Mouse (Mus musculus) intestine, postnatal 0 days (tissue): Measurements from ENCODE around the gene Vmn1r81. TPM values are rescaled to one million over a fixed set of nuclear protein-coding genes. Genes with fewer than 3 reads are reported as not detected.

Experiments used
- ATAC-seq: fragments of 200-750 bp; cut with Nextera tagmentation; 2 replicates; pipeline ENCODE4 v1.8.0; 2017; ENCODE audit warnings: mild to moderate bottlenecking, moderate TSS enrichment, moderate library complexity
- H3K27ac ChIP-seq: fragments of 300-500 bp; sonication (generic); 2 replicates; pipeline ENCODE4 v1.5.1; 2014; ENCODE audit warnings: mild to moderate bottlenecking, low read depth, low read length, moderate library complexity
- H3K27me3 ChIP-seq: fragments of 300-500 bp; sonication (generic); replicated peaks from 2 replicates; pipeline ENCODE4 v1.6.1; 2014; ENCODE audit warnings: low read length, mixed read lengths; ENCODE audit not compliant: control insufficient read depth, insufficient read depth
- H3K36me3 ChIP-seq: fragments of 300-500 bp; sonication (generic); 2 replicates; pipeline ENCODE4 v1.6.1; 2014; ENCODE audit warnings: mild to moderate bottlenecking, moderate library complexity; ENCODE audit not compliant: control insufficient read depth, insufficient read depth
- H3K4me1 ChIP-seq: fragments of 300-500 bp; sonication (generic); replicated peaks from 2 replicates; pipeline ENCODE4 v1.6.1; 2014; ENCODE audit warnings: antibody characterized with exemption, low read length, mixed read lengths; ENCODE audit not compliant: control insufficient read depth, insufficient read depth
- H3K4me2 ChIP-seq: fragments of 300-500 bp; sonication (generic); replicated peaks from 2 replicates; pipeline ENCODE4 v1.6.1; 2014; ENCODE audit warnings: low read depth, mild to moderate bottlenecking, moderate library complexity
- H3K4me3 ChIP-seq: fragments of 300-500 bp; sonication (generic); 2 replicates; pipeline ENCODE4 v1.5.1; 2014; ENCODE audit warnings: low read depth, low read length
- H3K9ac ChIP-seq: fragments of 300-500 bp; sonication (generic); 2 replicates; pipeline ENCODE4 v1.6.1; 2014; ENCODE audit warnings: mild to moderate bottlenecking, low read depth, low read length
- H3K9me3 ChIP-seq: fragments of 300-500 bp; sonication (generic); 2 replicates; pipeline ENCODE4 v1.6.1; 2016; ENCODE audit warnings: mixed run types; ENCODE audit not compliant: control insufficient read depth
- CTCF ChIP-seq: sonication (generic); IDR thresholded peaks from 2 replicates; pipeline ENCODE4 v1.5.1; 2016; ENCODE audit warnings: low read depth, mild to moderate bottlenecking, control low read depth, antibody characterized with exemption, moderate library complexity
- WGBS: fragments of 180-500 bp; shearing (Covaris S2); extraction: QIAGEN DNeasy Blood & Tissue Kit; methylation state at CpG from one replicate; pipeline ENCODE4 v1.1.7; 2014; 5-methylcytosine and 5-hydroxymethylcytosine counted together
- polyA plus RNA-seq: library from polyadenylated mRNA; unstranded; fragments of >200 nt; fragmentation: Nextera tagmentation; extraction: Ambion mirVana; gene quantifications from 2 replicates; pipeline ENCODE4 v1.2.1, GENCODE M21; 2015

The Vmn1r81 gene
- polyA plus RNA-seq = not detected in 2 replicates

- Histone ChIP-seq H3K27ac (no peak within 1 kb of the TSS), H3K9me3 (no peaks in the 10 kb centered on the region), H3K4me3 (no peak within 1 kb of the TSS), H3K27me3 (no peaks in the 10 kb centered on the region), H3K4me2 (no peak within 1 kb of the TSS), H3K4me1 (no peaks in the 10 kb centered on the region), H3K36me3 (no peaks in the 10 kb centered on the region), H3K9ac (no peak within 1 kb of the TSS)
- WGBS = 71% methylated on average over 1 of the region's 1 CpGs
- no peak for TF ChIP-seq CTCF
- no peak for ATAC-seq
Observed at GRCm38 (mm10) chr7:12268169-12268568, at the start of gene Vmn1r81. TSS of gene Vmn1r81 (minus strand) at chr7:12268269.

- Histone ChIP-seq H3K4me3 (no peak within 1 kb of the TSS), H3K27ac (no peak within 1 kb of the TSS), H3K9ac (no peak within 1 kb of the TSS), H3K27me3 (no peaks in the 10 kb centered on the region), H3K4me2 (no peak within 1 kb of the TSS), H3K9me3 (no peaks in the 10 kb centered on the region), H3K4me1 (no peaks in the 10 kb centered on the region), H3K36me3 (no peaks in the 10 kb centered on the region)
- no peak for ATAC-seq
- WGBS = 56% methylated on average over 2 of the region's 2 CpGs
- TF ChIP-seq CTCF = no peak
Observed at GRCm38 (mm10) chr7:12300130-12300529, 32.1 kb upstream of the Vmn1r81 start, which contains the start of gene Vmn1r82. TSS of gene Vmn1r82 (plus strand) at chr7:12300430.

DNA sequence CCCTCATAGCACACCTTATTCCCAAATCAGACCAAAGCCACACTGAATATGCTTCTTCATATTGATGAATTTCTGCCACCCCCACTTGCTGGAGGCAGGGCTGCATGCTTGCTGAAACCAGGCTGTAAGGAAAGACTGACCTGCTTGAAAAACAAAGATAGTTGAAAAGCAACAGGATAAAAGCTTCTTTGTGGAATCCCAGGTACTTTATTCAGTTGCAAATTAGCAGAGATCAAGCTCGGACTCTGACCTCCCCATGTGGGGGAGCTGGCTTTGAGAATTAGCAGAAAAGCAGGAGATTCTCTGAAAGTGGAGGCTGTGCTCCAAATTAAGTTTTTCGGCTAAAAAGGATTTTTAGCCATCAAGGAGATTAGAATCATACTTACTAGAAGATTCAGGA, 63.9 kb downstream of the Vmn1r81 start:
- 71% methylated on average over 2 of the region's 2 CpGs for WGBS
- ATAC-seq = no peak
- no peak overlapping the region for H3K27ac ChIP-seq

More for the DNA sequence above, 63.9 kb downstream of the Vmn1r81 start:
- Histone ChIP-seq H3K36me3 (no peaks in the 10 kb centered on the region), H3K4me1 (no peaks in the 10 kb centered on the region), H3K27me3 (no peaks in the 10 kb centered on the region), H3K9ac (no peak overlapping the region), H3K4me2 (no peak overlapping the region), H3K4me3 (no peak overlapping the region), H3K9me3 (0 out of 2 replicates have a peak, but pooled peaks cover 6% of the 10 kb centered on the region)
- no peak for TF ChIP-seq CTCF

Other genes starting within 250 kb of the Vmn1r81 start
- gene Vmn1r77, start 231.5 kb downstream of the Vmn1r81 start, polyA plus RNA-seq = not detected in 2 replicates
- gene Vmn1r78, start 118.0 kb downstream of the Vmn1r81 start, polyA plus RNA-seq = not detected in 2 replicates
- not detected in 2 replicates for gene Vmn1r79, start 97.0 kb downstream of the Vmn1r81 start, polyA plus RNA-seq
- not detected in 2 replicates for gene Vmn1r80, start 79.0 kb downstream of the Vmn1r81 start, polyA plus RNA-seq
- gene Vmn1r82, start 32.2 kb upstream of the Vmn1r81 start, polyA plus RNA-seq = not detected in 2 replicates
- gene Vmn1r83, start 61.2 kb upstream of the Vmn1r81 start, polyA plus RNA-seq = not detected in 2 replicates
- not detected in 2 replicates for gene Vmn1r84, start 101.0 kb upstream of the Vmn1r81 start, polyA plus RNA-seq
- 2.0 TPM in 2 replicates for gene Zfp551, start 154.5 kb upstream of the Vmn1r81 start, polyA plus RNA-seq
- 4.5 and 4.8 TPM in 2 replicates for gene Zfp606, start 210.0 kb upstream of the Vmn1r81 start, polyA plus RNA-seq
- not detected in 2 replicates for gene 2900092C05Rik, start 244.2 kb upstream of the Vmn1r81 start, polyA plus RNA-seq